In the genomic region with DNA sequence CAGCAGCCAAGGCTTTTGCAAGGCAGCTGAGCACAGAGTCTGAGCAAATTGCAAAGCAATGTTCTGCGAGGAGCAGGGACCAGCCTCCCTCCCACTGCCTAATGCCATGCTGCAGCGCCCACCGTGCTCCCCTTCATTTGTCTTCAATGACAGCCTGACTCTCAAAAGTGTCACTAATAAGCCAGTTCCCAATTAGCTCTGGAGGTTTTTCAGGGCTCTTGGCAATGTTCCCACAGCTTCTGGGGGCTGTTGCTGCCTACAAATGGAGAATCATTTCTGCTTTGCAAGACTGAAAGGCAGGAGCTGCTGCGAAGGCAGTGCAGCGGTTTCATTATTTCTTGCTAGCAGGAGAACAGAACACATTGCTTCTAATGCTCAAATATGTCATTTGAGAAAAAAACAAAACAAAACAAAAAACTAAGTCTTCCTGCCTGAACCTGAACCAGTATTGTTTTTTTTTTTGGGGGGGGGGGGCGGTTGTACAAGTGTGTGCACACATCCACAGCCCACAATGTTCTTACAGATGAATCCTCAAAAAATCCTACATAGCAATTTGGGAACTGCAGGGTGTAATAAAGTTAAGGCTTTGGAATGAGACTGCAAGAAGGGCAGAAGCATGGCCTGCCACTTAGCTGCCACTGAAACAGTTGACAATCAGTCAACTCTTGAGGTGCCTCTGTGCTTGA, we compare ENCODE assay signal across 9 mouse cellular contexts.
DNase-seq lines count a peak whose midpoint lies in the region; ATAC-seq and TF ChIP-seq lines count a peak whose summit lies in the region.
"Had no signal": no experiment of that assay in that cellular context is flagged by ENCODE, and none has a peak within 500 bp of the region (broad histone marks: within the 10 kb centered on the region; RNA-seq: fewer than 3 reads in every experiment).

No protein-coding gene starts in this region.

- no peak overlapping the region for H3K4me2 ChIP-seq in embryonic facial prominence, embryonic 14.5 days (ENCODE audit: low read depth, low read length)
- peak overlapping the region; percentile 45 for H3K4me2 ChIP-seq in midbrain, embryonic 16.5 days (ENCODE audit: low read length)

- H3K4me1 ChIP-seq in embryonic facial prominence, embryonic 14.5 days (ENCODE audit: control insufficient read depth, insufficient read depth, low read length): no peaks in the 10 kb centered on the region
- peaks cover 5% of the 10 kb centered on the region for H3K4me1 ChIP-seq in midbrain, embryonic 16.5 days (ENCODE audit: control insufficient read depth, insufficient read depth, low read length)

- 0 out of 2 replicates have a peak, but pooled peaks cover 3% of the 10 kb centered on the region for H3K9me3 ChIP-seq in embryonic facial prominence, embryonic 14.5 days (ENCODE audit: control insufficient read depth, low read length)
- no peaks in the 10 kb centered on the region for H3K9me3 ChIP-seq in midbrain, embryonic 16.5 days (replicated peaks; ENCODE audit: control insufficient read depth, low read length, poor library complexity, severe bottlenecking)

- peak; percentile 39 to 40 for DNase-seq in cerebellum, postnatal 25 days
- DNase-seq in embryonic facial prominence, embryonic 14.5 days (ENCODE audit: low spot score): peak; percentile 65
- peak; percentile 89 to 94 for DNase-seq in layer of hippocampus, adult 2 months (ENCODE audit: low spot score in 2 of 2)
- no peak for DNase-seq in adrenal gland, postnatal 25 days
- DNase-seq in gastrocnemius, postnatal 10 days: no peak
- DNase-seq in kidney, adult 8-10 months: no peak
- DNase-seq in heart, adult 8-10 months (ENCODE audit: low spot score): no peak

- no peak overlapping the region for H3K9ac ChIP-seq in embryonic facial prominence, embryonic 14.5 days (ENCODE audit: low read depth, low read length)
- peak overlapping the region; percentile 44; the same call in 1 of the 2 replicates for H3K9ac ChIP-seq in midbrain, embryonic 16.5 days (ENCODE audit: low read depth, low read length)

- H3K36me3 ChIP-seq in embryonic facial prominence, embryonic 14.5 days (ENCODE audit: control insufficient read depth, insufficient read depth, low read length): no peaks in the 10 kb centered on the region
- no peaks in the 10 kb centered on the region for H3K36me3 ChIP-seq in midbrain, embryonic 16.5 days (ENCODE audit: control insufficient read depth, insufficient read depth, low read length)

- ATAC-seq in embryonic facial prominence, embryonic 14.5 days (ENCODE audit: low read depth): no peak
- peak; percentile 95 for ATAC-seq in midbrain, embryonic 16.5 days

- TF ChIP-seq CTCF in layer of hippocampus, adult 2 months (conservative IDR thresholded peaks at IDR 0.05): no peak

- H3K27me3 ChIP-seq in embryonic facial prominence, embryonic 14.5 days (replicated peaks; ENCODE audit: control insufficient read depth, insufficient read depth, low read length): no peaks in the 10 kb centered on the region
- H3K27me3 ChIP-seq in midbrain, embryonic 16.5 days (ENCODE audit: control insufficient read depth, insufficient read depth, low read depth, low read length): no peaks in the 10 kb centered on the region

- WGBS in embryonic facial prominence, embryonic 14.5 days: 49% methylated on average over 6 of the region's 6 CpGs
- 23% methylated on average over 6 of the region's 6 CpGs for WGBS in midbrain, embryonic 16.5 days

- H3K4me3 ChIP-seq in embryonic facial prominence, embryonic 14.5 days (ENCODE audit: low read depth, low read length): no peak overlapping the region
- H3K4me3 ChIP-seq in layer of hippocampus, adult 2 months: no peak overlapping the region
- H3K4me3 ChIP-seq in midbrain, embryonic 16.5 days (ENCODE audit: low read depth, low read length): no peak overlapping the region
- H3K4me3 ChIP-seq: erythroblast, embryonic 14.5 days had no signal

- no peak overlapping the region for H3K27ac ChIP-seq in embryonic facial prominence, embryonic 14.5 days (replicated peaks; ENCODE audit: low read depth, low read length)
- peak overlapping the region; percentile 86 for H3K27ac ChIP-seq in layer of hippocampus, adult 2 months
- H3K27ac ChIP-seq in midbrain, embryonic 16.5 days (ENCODE audit: low read length): peak overlapping the region; percentile 57

Comparison
In these comparisons a context has a peak if more than half of its experiments do, and no peak if none do; other contexts are left out.
1. DNase-seq: peak in cerebellum, postnatal 25 days (2 of 2), embryonic facial prominence, embryonic 14.5 days (single experiment) and layer of hippocampus, adult 2 months (2 of 2); none in adrenal gland, postnatal 25 days (single experiment), gastrocnemius, postnatal 10 days (single experiment), kidney, adult 8-10 months (0 of 2) and heart, adult 8-10 months (single experiment).